Mouse (Mus musculus) stomach, embryonic 14.5 days (tissue): ENCODE data around the gene Tusc2. TPM values are rescaled to one million over a fixed set of nuclear protein-coding genes. Genes with fewer than 3 reads are reported as not detected.
A peak's percentile ranks its signal among the peaks of the same experiment; 100 is the strongest.

Experiments used
- ATAC-seq: fragments of 200-750 bp; cut with Nextera tagmentation; 2 replicates; pipeline ENCODE4 v1.8.0; 2017; ENCODE audit warnings: low read depth, moderate TSS enrichment; ENCODE audit not compliant: insufficient number of reproducible peaks, insufficient read depth, low FRiP score
- H3K27ac ChIP-seq: fragments of 300-500 bp; sonication (generic); 2 replicates; pipeline ENCODE4 v1.5.1; 2014; ENCODE audit warnings: mild to moderate bottlenecking, low read length, moderate library complexity, mixed read lengths
- H3K27me3 ChIP-seq: fragments of 300-500 bp; sonication (generic); 2 replicates; pipeline ENCODE4 v1.6.1; 2014; ENCODE audit warnings: low read length, control low read depth, mixed read lengths; ENCODE audit not compliant: control insufficient read depth, insufficient read depth
- H3K36me3 ChIP-seq: fragments of 300-500 bp; sonication (generic); 2 replicates; pipeline ENCODE4 v1.6.1; 2014; ENCODE audit warnings: mild to moderate bottlenecking, control low read depth, low read length, moderate library complexity, mixed read lengths; ENCODE audit not compliant: control insufficient read depth, insufficient read depth
- H3K4me1 ChIP-seq: fragments of 300-500 bp; sonication (generic); 2 replicates; pipeline ENCODE4 v1.6.1; 2014; ENCODE audit warnings: low read length, control low read depth, mixed read lengths; ENCODE audit not compliant: control insufficient read depth, insufficient read depth
- H3K4me2 ChIP-seq: fragments of 300-500 bp; sonication (generic); replicated peaks from 2 replicates; pipeline ENCODE4 v1.6.1; 2014; ENCODE audit warnings: low read depth, low read length, control low read depth
- H3K4me3 ChIP-seq: fragments of 300-500 bp; sonication (generic); 2 replicates; pipeline ENCODE4 v1.5.1; 2014; ENCODE audit warnings: low read depth, low read length, control low read depth
- H3K9ac ChIP-seq: fragments of 300-500 bp; sonication (generic); replicated peaks from 2 replicates; pipeline ENCODE4 v1.6.1; 2014; ENCODE audit warnings: low read depth, mild to moderate bottlenecking, control low read depth, low read length, moderate library complexity, mixed read lengths
- H3K9me3 ChIP-seq: fragments of 300-500 bp; sonication (generic); 2 replicates; pipeline ENCODE4 v1.6.1; 2016; ENCODE audit warnings: low read depth, low read length, control low read depth; ENCODE audit not compliant: control insufficient read depth
- WGBS: fragments of 180-500 bp; shearing (Covaris S2); extraction: QIAGEN DNeasy Blood & Tissue Kit; methylation state at CpG from one replicate; pipeline ENCODE4 v1.1.7; 2014; 5-methylcytosine and 5-hydroxymethylcytosine counted together
- polyA plus RNA-seq: library from polyadenylated mRNA; unstranded; fragments of >200 nt; fragmentation: Nextera tagmentation; extraction: Ambion mirVana; gene quantifications from 2 replicates; pipeline ENCODE4 v1.2.1, GENCODE M21; 2014

The Tusc2 gene
- polyA plus RNA-seq, 1 experiment from 2014 or later: 36.2 TPM

GRCm38 (mm10) chr9:107576357-107577107 is 13.5 kb downstream of the Tusc2 start, which contains the start of gene Hyal1:
TSS of gene Hyal1 (plus strand) at chr9:107576927.
- Histone ChIP-seq H3K36me3 (peaks cover 22% of the 10 kb centered on the region), H3K4me3 (peak within 1 kb of the TSS; percentile 25), H3K27me3 (no peaks in the 10 kb centered on the region), H3K27ac (peak within 1 kb of the TSS; percentile 80), H3K9me3 (no peaks in the 10 kb centered on the region), H3K9ac (peak within 1 kb of the TSS; percentile 1; the same call in 1 of the 2 replicates), H3K4me1 (peaks cover 20% of the 10 kb centered on the region), H3K4me2 (peak within 1 kb of the TSS; percentile 39)
- 16% methylated on average over 16 of the region's 16 CpGs for WGBS
- ATAC-seq: peak; percentile 72

DNA sequence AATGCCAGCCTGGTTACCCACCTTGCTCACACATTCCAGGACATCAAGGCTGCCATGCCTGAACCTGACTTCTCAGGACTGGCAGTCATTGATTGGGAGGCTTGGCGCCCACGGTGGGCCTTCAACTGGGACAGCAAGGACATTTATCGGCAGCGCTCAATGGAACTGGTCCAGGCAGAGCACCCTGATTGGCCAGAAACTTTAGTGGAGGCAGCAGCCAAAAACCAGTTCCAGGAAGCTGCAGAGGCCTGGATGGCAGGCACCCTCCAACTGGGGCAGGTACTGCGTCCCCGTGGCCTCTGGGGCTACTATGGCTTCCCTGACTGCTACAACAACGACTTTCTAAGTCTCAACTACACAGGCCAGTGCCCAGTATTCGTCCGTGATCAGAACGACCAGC is 14.8 kb downstream of the Tusc2 start:
- H3K4me2 ChIP-seq: peak overlapping the region; percentile 39; the same call in 1 of the 2 replicates
- whole genome bisulfite sequencing: 91% methylated on average over 10 of the region's 10 CpGs
- no peaks in the 10 kb centered on the region for H3K27me3 ChIP-seq
- H3K4me3 ChIP-seq: no peak overlapping the region; the same call in 1 of the 2 replicates
- H3K9me3 ChIP-seq: no peaks in the 10 kb centered on the region
- H3K36me3 ChIP-seq: peaks cover 9% of the 10 kb centered on the region; the same call in 1 of the 2 replicates
- H3K9ac ChIP-seq: no peak overlapping the region
- no peak for ATAC-seq
- no peak overlapping the region; the same call in 1 of the 2 replicates for H3K27ac ChIP-seq
- H3K4me1 ChIP-seq: peaks cover 23% of the 10 kb centered on the region

GRCm38 (mm10) chr9:107578587-107578986 is 15.5 kb downstream of the Tusc2 start, which contains the start of gene Naa80:
TSS of gene Naa80 (plus strand) at chr9:107578887.
- peak within 1 kb of the TSS; percentile 94 for H3K4me2 ChIP-seq
- WGBS: 81% methylated on average over 3 of the region's 3 CpGs

GRCm38 (mm10) chr9:107579023-107579900 is 16.2 kb downstream of the Tusc2 start:
- Histone ChIP-seq H3K9me3 (no peaks in the 10 kb centered on the region), H3K4me1 (peaks cover 23% of the 10 kb centered on the region), H3K4me3 (no peak overlapping the region), H3K27me3 (no peaks in the 10 kb centered on the region), H3K9ac (no peak overlapping the region), H3K27ac (no peak overlapping the region; the same call in 1 of the 2 replicates), H3K36me3 (no peaks in the 10 kb centered on the region; the same call in 1 of the 2 replicates), H3K4me2 (peak overlapping the region; percentile 94; the same call in 1 of the 2 replicates)
- ATAC-seq: no peak
- 92% methylated on average over 14 of the region's 14 CpGs for WGBS

More at GRCm38 (mm10) chr9:107578587-107578986, 15.5 kb downstream of the Tusc2 start, which contains the start of gene Naa80:
- Histone ChIP-seq H3K4me1 (peaks cover 23% of the 10 kb centered on the region), H3K9ac (no peak within 1 kb of the TSS), H3K9me3 (no peaks in the 10 kb centered on the region), H3K36me3 (peaks cover 2% of the 10 kb centered on the region; the same call in 1 of the 2 replicates), H3K27ac (no peak within 1 kb of the TSS; the same call in 1 of the 2 replicates), H3K4me3 (no peak within 1 kb of the TSS; the same call in 1 of the 2 replicates), H3K27me3 (no peaks in the 10 kb centered on the region)
- ATAC-seq: no peak

- H3K4me3 ChIP-seq: peak within 1 kb of the TSS; percentile 52
- H3K27ac ChIP-seq: peak within 1 kb of the TSS; percentile 92
- H3K36me3 ChIP-seq: no peaks in the 10 kb centered on the region; the same call in 1 of the 2 replicates
- ATAC-seq: peak; percentile 71
- peaks cover 23% of the 10 kb centered on the region for H3K4me1 ChIP-seq
- H3K4me2 ChIP-seq: peak within 1 kb of the TSS; percentile 94
- peak within 1 kb of the TSS; percentile 74 for H3K9ac ChIP-seq
- no peaks in the 10 kb centered on the region for H3K27me3 ChIP-seq
- WGBS: under 1% methylated on average over 32 of the region's 32 CpGs
- no peaks in the 10 kb centered on the region for H3K9me3 ChIP-seq
Measured at GRCm38 (mm10) chr9:107580501-107581317, 17.7 kb downstream of the Tusc2 start, which contains the start of gene Hyal3. TSS of gene Hyal3 (plus strand) at chr9:107580818.

DNA sequence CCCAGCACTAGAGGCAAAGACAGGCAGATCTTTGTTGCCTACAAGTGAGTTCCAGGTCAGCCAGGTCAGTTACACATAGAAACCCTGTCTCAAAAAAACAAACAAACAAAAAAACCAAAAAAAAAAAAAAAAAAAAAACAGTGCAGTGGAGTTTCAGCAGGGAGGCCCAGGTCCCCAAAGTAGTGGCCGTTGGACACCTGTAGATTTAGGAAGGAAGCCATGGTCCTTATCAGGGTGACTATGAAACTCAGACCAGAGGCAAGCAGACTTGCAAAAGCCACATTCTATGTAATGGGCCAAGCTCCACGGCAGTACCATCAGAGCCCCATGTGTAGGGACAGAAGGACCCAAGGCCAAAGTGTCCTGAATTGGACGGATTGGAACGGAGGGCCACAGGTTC is 18.5 kb downstream of the Tusc2 start:
- H3K27ac ChIP-seq: peak overlapping the region; percentile 92; the same call in 1 of the 2 replicates
- H3K9me3 ChIP-seq: no peaks in the 10 kb centered on the region
- 62% methylated on average over 4 of the region's 4 CpGs for WGBS
- H3K9ac ChIP-seq: peak overlapping the region; percentile 74
- no peak for ATAC-seq
- no peaks in the 10 kb centered on the region; the same call in 1 of the 2 replicates for H3K36me3 ChIP-seq
- H3K4me2 ChIP-seq: peak overlapping the region; percentile 94
- H3K4me1 ChIP-seq: peaks cover 19% of the 10 kb centered on the region
- peak overlapping the region; percentile 52 for H3K4me3 ChIP-seq
- H3K27me3 ChIP-seq: no peaks in the 10 kb centered on the region

GRCm38 (mm10) chr9:107582509-107583062 is 19.5 kb downstream of the Tusc2 start:
- WGBS: 83% methylated on average over 7 of the region's 7 CpGs
- H3K9ac ChIP-seq: no peak overlapping the region
- no peak overlapping the region for H3K4me3 ChIP-seq
- no peaks in the 10 kb centered on the region for H3K9me3 ChIP-seq
- H3K27me3 ChIP-seq: no peaks in the 10 kb centered on the region
- H3K36me3 ChIP-seq: no peaks in the 10 kb centered on the region; the same call in 1 of the 2 replicates
- H3K4me1 ChIP-seq: peaks cover 12% of the 10 kb centered on the region; the same call in 1 of the 2 replicates
- no peak overlapping the region for H3K27ac ChIP-seq
- H3K4me2 ChIP-seq: no peak overlapping the region
- ATAC-seq: no peak
